Mouse (Mus musculus): ENCODE results near the gene Sap25. TPM values are rescaled to one million over a fixed set of nuclear protein-coding genes. Genes with fewer than 3 reads are reported as not detected.

The Sap25 gene
- polyA plus RNA-seq, 2 experiments = 2.3 to 13.7 TPM

DNA sequence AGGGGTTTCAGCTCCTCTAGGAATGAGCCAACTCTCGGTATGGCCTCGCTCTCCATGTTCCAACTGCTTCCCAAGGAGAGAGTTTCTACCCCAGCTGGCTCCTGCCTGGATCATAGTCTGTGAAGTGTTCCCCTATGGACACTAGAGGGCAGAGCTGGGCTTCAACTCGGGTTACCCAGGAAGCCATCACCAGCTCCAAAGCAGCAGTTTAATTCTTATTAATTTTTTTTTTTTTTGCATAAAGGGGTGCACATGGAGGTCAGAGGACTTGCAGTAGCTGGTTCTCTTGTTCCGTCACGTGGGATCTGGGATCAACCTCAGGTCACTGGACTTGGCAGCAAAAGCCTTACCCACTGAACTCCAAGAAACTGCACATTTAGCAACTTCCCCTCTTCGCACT is 15.8 kb downstream of the Sap25 start:
- TF ChIP-seq CTCF (IDR thresholded peaks at IDR 0.05; ENCODE audit: low read depth) (peak; percentile 87), EP300 (IDR thresholded peaks at IDR 0.05; ENCODE audit: low read depth) (no peak)

DNA sequence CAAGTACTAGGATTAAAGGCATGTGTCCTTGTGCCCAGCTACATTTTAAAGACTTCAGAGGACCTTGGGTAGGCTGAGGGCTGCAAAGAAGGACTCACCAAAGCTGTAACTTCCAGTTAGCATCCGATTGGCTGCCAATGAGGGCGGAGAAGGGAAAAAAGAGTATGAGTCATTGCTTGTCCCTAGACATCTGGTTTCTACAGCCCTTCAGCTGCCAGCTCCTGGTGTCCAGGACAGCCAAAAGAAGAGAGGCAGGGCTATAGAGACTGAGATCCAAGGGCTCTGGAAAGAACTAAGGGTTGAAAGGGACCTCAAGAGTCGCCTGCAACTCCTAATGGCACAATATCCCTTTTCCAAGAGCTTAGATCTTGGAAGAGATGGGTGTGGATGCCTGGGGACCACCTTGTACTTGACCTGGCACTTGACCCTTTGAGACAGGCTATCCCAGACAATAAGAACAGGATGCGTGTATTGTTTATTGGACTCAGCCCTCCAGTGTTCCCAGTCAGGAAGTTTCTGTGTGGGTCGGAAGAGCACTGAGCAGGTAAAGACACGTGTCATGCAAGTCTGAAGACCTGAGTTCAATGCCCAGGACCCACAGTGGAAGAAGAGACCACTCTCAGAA is 19.0 kb downstream of the Sap25 start:
- Histone ChIP-seq H3K36me3 (replicated peaks; ENCODE audit: control insufficient read depth, insufficient read depth, low read depth) (peaks cover 82% of the 10 kb centered on the region), H3K4me2 (ENCODE audit: low read depth) (no peak overlapping the region), H3K27ac (no peak overlapping the region), H3K27me3 (ENCODE audit: control insufficient read depth, insufficient read depth, low read length) (no peaks in the 10 kb centered on the region), H3K4me1 (replicated peaks; ENCODE audit: control insufficient read depth in 2 of 2, insufficient read depth in 2 of 2, low read length in 1 of 2) (no peaks in the 10 kb centered on the region), H3K9me3 (ENCODE audit: control insufficient read depth, low read length) (no peaks in the 10 kb centered on the region), H3K9ac (replicated peaks) (no peak overlapping the region), H3K4me3 (ENCODE audit: insufficient read depth in 1 of 2, low read depth in 2 of 2, low read length in 2 of 2) (no peak overlapping the region)
- WGBS (ENCODE audit: insufficient replicate concordance) = 88% methylated on average over 6 of the region's 6 CpGs
- no peak for TF ChIP-seq CTCF (IDR thresholded peaks at IDR 0.05; ENCODE audit: low read depth)
- TF ChIP-seq EP300 (IDR thresholded peaks at IDR 0.05; ENCODE audit: low read depth) = no peak
- ATAC-seq (ENCODE audit: insufficient read depth) (no peak), DNase-seq (ENCODE audit: low read depth in 3 of 3, low spot score in 3 of 3) (no peak)

More for the DNA sequence above, 15.8 kb downstream of the Sap25 start:
- no peak overlapping the region for H3K4me3 ChIP-seq (ENCODE audit: insufficient read depth in 1 of 2, low read depth in 2 of 2, low read length in 2 of 2)
- H3K27ac ChIP-seq = no peak overlapping the region
- H3K9me3 ChIP-seq (ENCODE audit: control insufficient read depth, low read length) = no peaks in the 10 kb centered on the region
- H3K4me2 ChIP-seq (ENCODE audit: low read depth) = no peak overlapping the region
- DNase-seq (ENCODE audit: low read depth in 3 of 3, low spot score in 3 of 3) (peak in 1 of 3 experiments; percentile 54), ATAC-seq (ENCODE audit: insufficient read depth) (no peak)
- no peaks in the 10 kb centered on the region for H3K27me3 ChIP-seq (ENCODE audit: control insufficient read depth, insufficient read depth, low read length)
- H3K9ac ChIP-seq (replicated peaks) = no peak overlapping the region
- 49% methylated on average over 6 of the region's 6 CpGs for WGBS (ENCODE audit: insufficient replicate concordance)
- H3K36me3 ChIP-seq (replicated peaks; ENCODE audit: control insufficient read depth, insufficient read depth, low read depth) = peaks cover 81% of the 10 kb centered on the region
- H3K4me1 ChIP-seq (replicated peaks; ENCODE audit: control insufficient read depth in 2 of 2, insufficient read depth in 2 of 2, low read length in 1 of 2) = no peaks in the 10 kb centered on the region

DNA sequence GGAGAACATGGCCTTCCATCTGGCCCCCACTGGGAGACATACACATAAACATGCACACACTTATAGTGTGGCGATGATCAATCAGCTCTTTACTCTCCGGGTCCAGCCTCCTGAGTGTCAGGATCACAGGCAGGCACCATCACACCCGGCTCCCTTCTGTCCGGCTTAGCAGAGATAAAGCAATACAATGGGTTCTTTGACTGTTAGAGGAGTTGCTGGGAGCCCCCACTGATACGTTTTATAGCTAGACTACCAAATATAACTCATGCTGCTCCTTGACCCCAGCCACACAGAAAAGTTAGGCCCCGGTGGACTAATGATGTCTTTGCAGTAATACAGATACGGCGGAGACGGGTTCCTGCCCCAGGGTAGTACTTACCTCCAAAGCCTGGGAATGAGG is 21.9 kb downstream of the Sap25 start:
- WGBS (ENCODE audit: insufficient replicate concordance) = 88% methylated on average over 9 of the region's 9 CpGs
- H3K4me2 ChIP-seq (ENCODE audit: low read depth) = no peak overlapping the region
- no peak overlapping the region for H3K9ac ChIP-seq (replicated peaks)
- no peak overlapping the region for H3K4me3 ChIP-seq (ENCODE audit: insufficient read depth in 1 of 2, low read depth in 2 of 2, low read length in 2 of 2)
- no peak overlapping the region for H3K27ac ChIP-seq
- DNase-seq (ENCODE audit: low read depth in 3 of 3, low spot score in 3 of 3) = no peak
- TF ChIP-seq EP300 (IDR thresholded peaks at IDR 0.05; ENCODE audit: low read depth) = no peak
- TF ChIP-seq CTCF (IDR thresholded peaks at IDR 0.05; ENCODE audit: low read depth) = no peak
- H3K4me1 ChIP-seq (replicated peaks; ENCODE audit: control insufficient read depth in 2 of 2, insufficient read depth in 2 of 2, low read length in 1 of 2) = no peaks in the 10 kb centered on the region
- H3K9me3 ChIP-seq (ENCODE audit: control insufficient read depth, low read length) = no peaks in the 10 kb centered on the region
- ATAC-seq (ENCODE audit: insufficient read depth) = no peak
- peaks cover 96% of the 10 kb centered on the region for H3K36me3 ChIP-seq (replicated peaks; ENCODE audit: control insufficient read depth, insufficient read depth, low read depth)
- no peaks in the 10 kb centered on the region for H3K27me3 ChIP-seq (ENCODE audit: control insufficient read depth, insufficient read depth, low read length)

DNA sequence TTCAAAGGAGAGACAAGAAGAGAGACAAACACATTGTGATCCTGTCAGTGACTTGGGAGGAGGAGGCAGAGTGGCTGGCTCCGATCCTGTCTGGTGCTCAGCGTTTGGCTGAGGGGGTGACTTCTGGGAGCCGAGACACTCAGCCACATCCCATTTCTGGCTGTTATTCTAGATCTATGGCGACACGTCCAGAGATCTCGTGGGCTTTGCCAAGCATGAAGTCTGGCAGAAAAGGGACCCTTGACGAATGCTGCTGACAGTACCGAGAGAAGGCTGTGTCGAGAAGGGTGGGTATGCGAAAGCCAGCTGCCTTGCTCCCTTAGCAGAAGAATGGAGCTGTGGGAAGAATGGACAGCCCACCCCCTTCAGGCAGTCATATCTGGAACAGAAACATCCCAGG is 27.8 kb downstream of the Sap25 start:
- ATAC-seq (ENCODE audit: insufficient read depth) (no peak), DNase-seq (ENCODE audit: low read depth in 3 of 3, low spot score in 3 of 3) (no peak)
- TF ChIP-seq CTCF (IDR thresholded peaks at IDR 0.05; ENCODE audit: low read depth) (no peak), EP300 (IDR thresholded peaks at IDR 0.05; ENCODE audit: low read depth) (no peak)
- Histone ChIP-seq H3K9me3 (ENCODE audit: control insufficient read depth, low read length) (no peaks in the 10 kb centered on the region), H3K27ac (no peak overlapping the region), H3K27me3 (ENCODE audit: control insufficient read depth, insufficient read depth, low read length) (no peaks in the 10 kb centered on the region), H3K36me3 (replicated peaks; ENCODE audit: control insufficient read depth, insufficient read depth, low read depth) (peaks cover 39% of the 10 kb centered on the region), H3K4me1 (replicated peaks; ENCODE audit: control insufficient read depth in 2 of 2, insufficient read depth in 2 of 2, low read length in 1 of 2) (peaks cover 22 to 29% of the 10 kb centered on the region in 2 experiments), H3K9ac (replicated peaks) (no peak overlapping the region), H3K4me3 (ENCODE audit: insufficient read depth in 1 of 2, low read depth in 2 of 2, low read length in 2 of 2) (no peak overlapping the region), H3K4me2 (ENCODE audit: low read depth) (no peak overlapping the region)
- 88% methylated on average over 10 of the region's 10 CpGs for WGBS (ENCODE audit: insufficient replicate concordance)

DNA sequence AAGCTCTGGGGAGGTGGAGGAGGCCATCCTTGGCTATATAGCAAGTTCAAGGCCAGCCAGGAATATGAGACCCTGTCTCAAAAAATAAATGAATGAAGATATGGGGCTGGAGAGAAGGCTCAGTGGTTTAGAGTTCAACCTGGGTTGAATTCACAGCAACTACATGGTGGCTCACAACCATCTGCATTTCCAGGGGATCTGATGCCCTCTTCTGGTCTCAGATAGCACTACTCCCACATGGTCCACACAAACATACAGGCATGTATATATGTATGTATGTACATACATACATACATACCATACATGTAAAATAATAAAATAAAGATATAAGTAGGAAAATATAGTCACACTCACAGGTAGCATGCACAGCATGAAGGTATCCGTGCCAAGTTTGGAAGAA is 29.1 kb downstream of the Sap25 start:
- H3K9me3 ChIP-seq (ENCODE audit: control insufficient read depth, low read length) = no peaks in the 10 kb centered on the region
- ATAC-seq (ENCODE audit: insufficient read depth) (no peak), DNase-seq (ENCODE audit: low read depth in 3 of 3, low spot score in 3 of 3) (no peak)
- WGBS (ENCODE audit: insufficient replicate concordance) = 88% methylated on average over 1 of the region's 1 CpGs
- no peak overlapping the region for H3K4me2 ChIP-seq (ENCODE audit: low read depth)
- H3K4me1 ChIP-seq (replicated peaks; ENCODE audit: control insufficient read depth in 2 of 2, insufficient read depth in 2 of 2, low read length in 1 of 2) = peaks cover 28 to 38% of the 10 kb centered on the region in 2 experiments
- no peak overlapping the region for H3K9ac ChIP-seq (replicated peaks)
- H3K27me3 ChIP-seq (ENCODE audit: control insufficient read depth, insufficient read depth, low read length) = no peaks in the 10 kb centered on the region
- TF ChIP-seq CTCF (IDR thresholded peaks at IDR 0.05; ENCODE audit: low read depth) (peak; percentile 67), EP300 (IDR thresholded peaks at IDR 0.05; ENCODE audit: low read depth) (no peak)
- peaks cover 28% of the 10 kb centered on the region for H3K36me3 ChIP-seq (replicated peaks; ENCODE audit: control insufficient read depth, insufficient read depth, low read depth)
- H3K27ac ChIP-seq = no peak overlapping the region
- no peak overlapping the region for H3K4me3 ChIP-seq (ENCODE audit: insufficient read depth in 1 of 2, low read depth in 2 of 2, low read length in 2 of 2)

Measured in liver, embryonic 14.5 days (tissue).